Mouse (Mus musculus) urinary bladder, postnatal 10 days (tissue): ENCODE results near the gene Cntn4.

ENCODE experiments used
- DNase-seq: peaks from one replicate; pipeline ENCODE4 v3.0.0; 2022; ENCODE audit warnings: low spot score

The Cntn4 gene

DNA sequence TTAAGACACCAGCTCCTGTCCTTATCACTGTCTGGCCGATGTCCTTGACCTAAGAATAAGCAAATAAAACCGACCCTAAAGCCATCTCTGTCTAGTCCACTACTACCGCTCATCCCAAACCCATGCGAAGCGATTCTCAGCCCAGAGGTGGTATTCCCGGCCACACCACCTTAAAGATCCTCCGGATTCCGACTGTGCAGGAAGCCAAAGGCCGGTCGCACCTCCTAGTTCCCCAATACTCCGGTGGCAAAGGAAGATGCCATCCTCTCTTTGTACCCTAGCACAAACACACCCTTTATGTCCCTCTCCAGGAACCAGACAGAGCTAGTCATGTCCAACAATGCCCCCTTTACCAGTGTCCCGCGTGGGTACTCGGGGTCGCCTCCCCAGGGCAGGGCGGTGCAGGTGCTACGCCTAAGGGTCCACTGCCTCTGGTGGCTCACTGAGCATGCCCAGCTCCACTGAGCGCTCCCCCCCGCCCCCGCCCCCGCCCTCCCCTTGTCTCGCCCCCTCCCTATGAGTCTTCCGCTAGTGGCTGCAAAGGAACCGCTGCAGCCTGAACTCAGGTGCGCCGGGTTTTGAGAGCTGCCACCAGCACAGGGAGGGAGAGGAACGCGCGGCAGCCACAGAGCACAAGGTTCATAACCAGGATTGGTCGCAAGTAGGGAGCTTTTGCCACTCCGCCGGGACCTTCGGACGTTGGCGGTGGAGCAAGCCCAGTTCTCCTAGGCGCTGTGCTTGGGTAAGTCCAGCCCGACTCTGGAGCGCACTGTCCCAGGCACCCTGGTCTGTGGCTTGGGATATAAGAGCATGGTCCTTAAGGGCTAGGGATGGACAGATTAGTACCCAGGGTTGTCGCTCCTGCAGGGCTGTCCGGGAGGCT lies at the start of gene Cntn4:
Gene Cntn4, plus strand, starts transcription at position 512 of the 883 bp plus-strand sequence.
- no peak for DNase-seq

DNA sequence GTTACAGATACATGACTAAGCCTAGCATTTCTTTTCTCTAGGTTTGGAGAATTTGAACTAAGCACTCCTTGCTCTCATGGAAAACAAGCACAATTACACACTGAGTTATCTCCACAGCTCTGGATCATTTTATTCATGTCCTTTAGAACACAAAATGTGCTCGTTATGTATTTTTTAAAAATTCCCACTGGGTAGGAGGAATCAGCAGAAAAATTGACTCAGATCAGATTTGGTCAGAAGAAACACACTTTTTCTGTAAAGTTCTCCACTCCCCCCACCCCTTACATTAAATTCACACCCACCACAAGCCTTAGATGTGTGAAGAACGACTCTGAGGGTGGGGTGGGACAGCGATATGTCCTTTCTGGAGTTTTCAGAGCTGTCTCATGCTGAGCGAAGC lies 3.2 kb upstream of the Cntn4 start:
- no peak for DNase-seq

DNA sequence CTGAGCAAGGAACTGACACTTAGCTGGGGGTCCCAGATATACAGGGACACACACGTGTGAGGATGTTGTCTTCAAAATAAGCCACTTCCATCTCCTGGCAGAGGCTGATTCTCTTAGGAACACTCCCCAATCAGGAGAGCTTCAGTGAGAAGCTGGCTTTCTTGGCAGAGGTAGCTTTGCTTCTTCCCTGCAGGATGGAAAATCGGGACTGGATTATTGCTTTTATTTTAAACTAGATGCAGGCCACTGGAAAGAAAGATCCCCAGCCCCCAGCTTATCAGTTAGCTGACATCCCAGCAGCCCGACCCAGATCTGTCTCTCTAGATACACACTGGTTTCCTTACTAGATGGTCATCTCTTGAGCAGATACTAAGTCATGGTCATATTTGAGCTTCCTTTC lies 2.4 kb upstream of the Cntn4 start:
- no peak for DNase-seq

DNA sequence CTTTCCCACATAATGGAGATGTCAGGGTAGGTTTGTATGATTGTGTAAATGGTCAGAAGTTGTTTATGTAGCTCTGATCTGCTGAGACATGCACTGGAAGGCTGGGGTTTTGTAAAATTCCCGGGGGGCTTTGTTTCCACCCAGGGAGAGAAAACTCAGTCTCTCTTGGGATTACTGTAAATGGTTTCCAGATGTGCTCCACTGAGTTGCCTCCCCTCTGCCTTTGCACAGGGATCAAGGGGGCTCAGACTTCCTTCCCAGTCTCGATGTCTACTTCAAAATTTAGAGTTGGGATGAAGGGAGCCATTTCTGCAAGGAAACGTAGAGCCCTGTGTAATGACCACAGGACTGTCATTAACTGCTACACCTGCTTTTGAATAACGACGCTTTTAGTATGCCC lies 823 bp upstream of the Cntn4 start:
- DNase-seq, result no peak

DNA sequence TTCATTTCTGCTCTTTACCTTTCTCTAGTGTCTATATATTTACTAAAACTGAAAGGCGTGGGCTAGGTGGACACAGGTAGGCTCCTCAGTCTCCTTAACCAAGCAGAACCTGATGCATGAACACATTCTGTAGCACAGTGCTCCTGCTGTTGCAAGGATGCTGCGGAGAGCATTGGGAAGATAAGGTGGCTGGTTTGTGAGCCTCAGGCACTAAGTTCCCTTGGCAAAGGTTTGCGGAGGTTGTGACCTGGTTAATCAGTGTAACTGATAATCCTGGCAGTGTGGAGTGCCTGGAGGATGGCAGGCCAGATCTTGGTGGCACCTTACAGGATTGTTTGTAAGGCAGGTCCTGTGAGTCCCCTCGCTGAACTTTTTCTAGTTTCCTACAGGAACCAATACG lies 1.3 kb downstream of the Cntn4 start:
- DNase-seq, result no peak

DNA sequence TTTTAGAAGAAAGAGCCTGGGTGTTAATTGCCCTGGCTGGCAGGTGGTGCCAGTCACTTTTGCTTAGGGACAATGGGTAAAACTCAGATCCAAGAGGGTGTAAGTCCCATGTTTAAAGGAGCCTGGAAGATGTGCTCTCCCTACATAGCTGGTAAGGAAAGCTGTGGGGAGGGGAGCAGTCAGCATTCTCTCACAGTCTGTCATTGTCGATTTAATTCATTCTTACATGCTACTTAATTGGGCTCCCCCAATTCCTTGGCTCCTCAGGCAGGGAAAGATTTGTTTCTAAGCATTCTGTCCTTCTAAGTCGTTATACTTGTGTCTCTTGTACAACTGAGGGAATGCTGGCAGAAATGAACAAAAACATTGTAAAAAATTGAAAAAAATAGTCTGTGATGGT lies 4.0 kb downstream of the Cntn4 start:
- no peak for DNase-seq

DNA sequence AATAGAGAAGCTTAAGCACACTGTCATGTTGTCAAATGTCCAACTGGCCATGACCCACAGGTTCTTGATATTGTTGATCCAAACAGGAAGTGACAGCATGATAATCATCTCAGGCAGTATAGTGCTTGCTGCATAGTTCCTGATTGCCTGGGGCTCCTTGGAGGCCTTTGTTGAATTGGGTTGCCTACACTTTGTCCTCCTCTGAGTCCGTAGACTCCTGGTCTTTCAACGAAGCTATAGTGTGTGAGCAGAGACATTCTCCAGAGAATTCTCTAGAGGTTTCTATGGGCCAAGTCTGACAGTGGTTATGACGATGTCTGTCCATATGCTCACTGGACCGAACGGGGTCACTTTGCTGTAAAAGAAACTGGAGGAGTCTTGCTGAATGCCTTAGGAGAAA lies 5.8 kb downstream of the Cntn4 start:
- DNase-seq, result no peak

DNA sequence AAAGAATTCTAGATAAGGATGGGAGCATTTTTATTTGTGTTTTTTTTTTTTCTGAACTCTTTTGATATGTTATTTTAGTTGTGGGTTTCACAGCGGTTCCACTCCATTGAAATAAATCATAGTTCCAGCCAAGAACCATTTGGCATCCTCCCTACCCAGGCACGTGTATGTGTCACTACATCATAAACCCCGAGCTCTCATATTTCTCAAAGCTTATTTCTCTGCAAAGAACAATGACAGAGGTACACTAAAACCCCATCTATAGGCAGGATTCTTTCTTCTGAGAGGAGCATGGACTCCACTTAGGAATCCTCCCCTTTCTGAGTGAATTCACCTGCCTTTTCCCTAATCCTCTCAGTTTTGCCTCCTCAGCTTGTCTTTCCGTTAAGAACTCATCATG lies 6.7 kb downstream of the Cntn4 start:
- DNase-seq, result no peak

DNA sequence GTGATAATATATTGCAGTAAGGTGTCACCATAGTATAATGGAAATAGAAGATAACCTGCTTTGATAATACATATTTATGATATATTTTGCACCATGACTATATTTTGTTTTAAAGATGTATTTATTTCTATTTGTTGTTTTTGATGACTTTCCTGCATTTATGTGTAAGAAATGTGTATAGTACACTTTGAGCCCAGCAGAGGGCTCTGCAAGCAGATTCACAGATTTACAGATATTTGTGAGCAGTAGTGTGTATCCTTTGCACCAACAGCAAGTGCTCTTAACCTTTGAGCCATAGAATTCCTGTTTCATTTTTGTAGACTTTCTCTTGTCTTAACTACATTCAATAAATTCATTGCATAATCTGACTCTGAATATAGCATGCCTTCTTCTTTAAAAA lies 10.7 kb downstream of the Cntn4 start:
- no peak for DNase-seq

DNA sequence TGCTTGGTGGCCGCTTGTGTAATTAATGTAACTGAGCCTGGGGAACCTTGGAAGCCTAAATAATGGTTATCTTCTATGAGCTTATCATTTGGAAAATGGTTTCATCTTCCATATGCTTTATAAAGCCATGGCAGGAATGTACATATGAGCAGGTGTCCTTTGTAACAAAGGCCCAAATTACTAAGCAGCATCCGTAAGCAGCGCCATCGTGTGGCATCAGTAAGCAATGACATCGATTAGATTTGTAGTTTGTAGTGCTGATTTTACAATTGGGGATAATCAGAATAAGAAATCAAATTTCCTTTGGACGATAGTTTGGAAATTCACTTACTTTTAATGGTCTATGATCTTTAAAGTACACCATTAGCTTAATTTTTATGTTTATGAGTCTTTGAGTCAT lies 64.6 kb downstream of the Cntn4 start:
- DNase-seq, result no peak

DNA sequence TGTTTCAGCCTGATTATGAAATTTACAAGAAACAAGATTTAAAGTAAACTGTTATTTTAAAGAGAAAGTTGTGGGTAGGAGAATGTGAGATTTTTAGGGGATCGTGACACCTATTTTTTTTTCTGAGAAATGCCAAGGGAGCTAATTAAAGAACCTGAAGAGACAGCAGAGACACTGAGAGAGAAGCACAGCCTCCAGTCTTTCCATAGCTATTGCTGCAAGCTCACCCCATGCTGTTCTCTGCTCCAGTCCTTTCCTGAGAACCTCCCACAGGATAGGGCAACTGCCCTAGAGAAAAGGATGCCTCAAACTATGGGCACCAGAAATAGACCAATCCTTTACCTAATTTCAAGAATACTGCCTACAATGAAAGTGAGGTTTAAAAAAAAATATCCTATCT lies 103.2 kb downstream of the Cntn4 start:
- DNase-seq, result no peak

DNA sequence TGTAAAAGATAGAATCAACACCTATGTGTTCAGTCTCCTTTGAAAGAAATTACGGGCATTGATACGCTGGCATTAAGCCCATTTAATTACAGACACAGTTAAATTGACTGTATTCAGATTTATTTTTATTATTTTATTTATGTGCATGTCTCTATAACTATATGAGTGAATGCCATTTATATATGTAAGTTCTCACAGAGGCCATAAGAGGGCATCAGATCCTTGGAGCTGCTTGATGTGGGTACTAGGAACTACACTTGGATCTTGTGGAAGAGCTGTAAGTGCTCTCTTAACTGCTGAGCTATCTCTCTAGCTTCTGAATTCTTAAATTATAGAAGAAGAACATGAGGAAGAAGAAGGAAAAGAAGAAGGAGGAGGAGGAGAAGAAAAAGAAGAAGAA lies 111.0 kb downstream of the Cntn4 start:
- no peak for DNase-seq

DNA sequence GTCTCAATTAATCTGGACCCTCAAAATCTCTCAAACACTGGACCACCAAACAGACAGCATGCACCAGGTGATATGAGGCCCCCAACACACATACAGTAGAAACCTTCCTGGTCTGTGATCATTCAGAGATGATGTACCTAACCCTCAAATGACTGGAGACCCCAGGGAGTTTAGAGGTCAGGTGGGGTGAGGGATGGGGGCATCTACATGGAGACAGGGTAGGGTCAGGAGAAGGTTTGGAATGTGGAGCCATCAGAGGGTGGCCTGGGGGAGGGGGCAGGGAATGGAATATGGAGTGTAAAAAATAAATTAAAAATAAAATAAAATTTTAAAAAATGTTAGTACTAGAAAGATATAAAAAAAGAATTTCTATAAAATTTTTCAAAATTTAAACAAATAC lies 157.6 kb downstream of the Cntn4 start:
- DNase-seq, result no peak

DNA sequence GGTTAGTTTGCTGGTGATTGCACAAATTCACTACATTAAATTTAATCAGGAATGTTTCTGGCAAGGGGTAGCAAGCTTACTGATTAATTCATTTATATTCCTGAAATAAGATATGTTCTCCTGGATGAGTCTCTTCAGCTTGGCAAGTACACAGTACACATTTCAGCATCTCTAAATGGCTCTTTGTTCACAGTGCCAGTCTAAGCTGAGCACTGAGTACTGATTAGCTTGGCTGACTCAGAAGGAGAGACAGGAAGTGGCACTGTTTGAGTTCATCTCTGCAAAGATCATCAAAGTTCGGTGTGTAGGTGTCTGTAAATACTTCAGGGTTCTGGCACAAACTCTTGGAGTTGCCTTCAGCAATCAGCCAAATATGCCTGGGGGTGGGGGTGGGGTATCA lies 169.8 kb downstream of the Cntn4 start:
- DNase-seq, result no peak

DNA sequence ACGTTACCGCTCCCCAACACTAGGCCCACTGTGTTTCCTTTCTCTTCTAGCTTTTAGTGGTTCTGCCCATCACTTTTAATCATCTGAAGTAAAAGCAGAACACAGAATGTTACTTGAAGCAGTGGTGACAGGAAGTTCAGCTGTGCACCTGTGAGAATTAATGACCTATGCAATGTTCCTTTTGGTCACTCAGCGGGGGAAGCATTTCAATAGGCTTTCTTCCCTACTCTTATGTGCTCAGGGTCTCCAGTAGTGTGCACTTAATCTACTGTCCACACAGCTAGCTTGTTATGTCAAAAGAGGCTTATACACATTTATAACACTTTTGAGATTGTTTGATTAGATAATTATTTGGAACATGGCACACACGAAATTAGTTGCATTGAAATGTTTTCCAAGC lies 215.4 kb downstream of the Cntn4 start:
- DNase-seq, result no peak

DNA sequence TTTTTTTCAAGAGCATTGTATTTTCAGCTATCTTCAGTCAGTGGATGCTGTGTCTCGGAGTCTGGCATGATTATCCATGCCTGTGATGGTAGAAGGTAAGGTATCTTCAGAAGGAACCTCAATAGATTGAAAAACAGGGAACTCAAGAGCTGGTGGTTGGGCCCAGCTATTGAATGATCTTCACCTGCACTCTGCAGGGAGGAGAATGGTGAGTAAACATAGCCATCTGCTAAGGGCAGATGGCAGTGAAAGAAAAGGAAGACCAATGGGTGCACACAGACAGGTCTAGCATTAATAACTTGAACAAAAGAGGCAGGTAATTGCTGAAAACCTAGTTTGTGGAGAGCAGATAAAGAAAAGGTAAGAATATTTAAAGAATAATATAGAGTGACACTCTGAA lies 261.0 kb downstream of the Cntn4 start:
- DNase-seq, result no peak

DNA sequence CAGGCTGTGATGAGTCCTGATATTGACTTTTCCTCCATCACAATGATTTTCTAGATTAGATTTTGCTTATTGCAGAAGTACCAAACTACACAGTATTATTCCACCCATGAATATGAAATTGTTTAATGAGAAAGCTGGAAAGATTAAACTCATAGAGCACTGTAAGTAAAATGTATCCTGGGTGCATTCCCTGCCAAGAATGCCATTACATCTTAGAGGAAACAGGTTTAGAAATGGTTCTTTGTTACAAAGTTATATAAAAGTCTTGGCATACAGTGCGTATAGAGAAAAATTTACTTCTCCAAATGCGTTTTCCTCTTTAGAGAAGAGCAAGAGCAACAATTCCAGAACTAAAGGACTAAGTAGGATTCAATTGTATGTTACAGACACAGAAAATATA lies 261.8 kb downstream of the Cntn4 start:
- no peak for DNase-seq

DNA sequence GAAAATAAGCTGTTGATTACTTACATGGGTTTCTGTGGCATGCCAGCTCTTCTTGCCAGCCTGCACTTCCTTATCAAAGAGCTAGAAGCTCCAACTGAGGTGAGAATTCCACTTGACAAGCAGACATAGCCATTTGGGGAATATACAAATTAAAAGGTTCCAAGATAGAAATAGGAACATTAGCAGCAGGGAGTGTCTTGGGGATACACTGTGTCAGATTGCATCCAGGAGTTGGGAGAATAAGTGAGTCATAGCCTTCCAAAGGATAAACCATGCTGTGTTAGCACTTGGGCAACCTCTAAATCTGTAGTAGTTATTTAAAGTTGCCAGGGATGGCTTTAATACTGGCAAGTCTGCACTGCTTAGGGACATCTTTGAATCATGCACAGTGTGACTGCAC lies 263.1 kb downstream of the Cntn4 start:
- no peak for DNase-seq

DNA sequence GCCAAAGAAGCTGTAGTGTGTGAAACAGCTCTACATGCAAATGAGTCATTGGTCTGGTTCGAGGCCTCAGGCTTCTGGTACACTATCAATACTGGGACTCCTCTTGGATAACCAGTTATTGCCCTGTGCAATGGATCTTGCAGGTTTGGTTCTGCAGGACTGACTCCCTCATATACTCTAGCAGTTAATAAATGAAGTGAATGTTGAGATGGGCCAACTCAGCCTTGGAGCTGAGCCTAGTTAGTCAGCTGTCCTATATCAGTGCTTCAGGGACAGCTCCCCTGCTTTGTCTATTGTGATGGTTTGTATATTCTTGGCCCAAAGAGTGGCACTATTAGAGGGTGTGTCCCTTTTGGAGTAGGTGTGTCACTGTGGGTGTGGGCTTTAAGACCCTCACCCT lies 314.0 kb downstream of the Cntn4 start:
- DNase-seq, result no peak

DNA sequence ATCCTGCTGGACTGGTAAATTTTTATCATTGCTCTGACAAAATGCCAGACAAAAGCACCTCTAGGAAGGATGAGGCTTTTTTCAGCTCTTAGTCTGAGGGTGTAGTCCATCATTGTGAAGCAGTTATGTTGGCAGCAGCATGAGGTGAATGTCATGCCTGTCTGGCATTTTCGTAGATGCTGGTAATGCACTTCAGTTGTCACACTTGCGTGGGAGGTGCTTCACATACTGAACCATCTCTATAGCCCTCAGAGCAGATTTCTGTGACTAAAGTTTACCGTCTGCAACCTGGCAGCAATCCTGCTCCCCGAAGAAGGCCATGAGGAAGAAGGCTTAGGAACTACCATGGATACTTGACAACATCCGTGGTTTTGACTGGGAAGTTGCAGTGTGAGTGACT lies 335.6 kb downstream of the Cntn4 start:
- no peak for DNase-seq

DNA sequence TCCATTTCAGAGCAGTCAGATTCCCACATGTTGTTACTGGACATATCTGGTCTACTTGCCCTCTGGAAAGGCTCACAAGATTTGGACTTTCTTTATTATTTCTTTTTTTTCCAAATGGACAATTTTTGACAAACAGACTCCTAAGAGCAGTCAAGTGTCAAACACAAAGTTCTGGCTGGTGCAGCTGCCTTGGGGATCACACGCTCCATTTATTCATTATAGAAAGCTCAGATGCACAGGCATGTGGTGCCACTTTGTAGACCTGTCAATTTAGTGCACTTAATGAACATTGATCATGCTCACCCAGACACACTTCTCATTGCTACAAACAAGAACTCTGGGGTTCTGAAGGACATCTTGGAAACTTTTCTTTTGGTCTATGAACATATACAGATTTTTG lies 337.7 kb downstream of the Cntn4 start:
- DNase-seq, result no peak

DNA sequence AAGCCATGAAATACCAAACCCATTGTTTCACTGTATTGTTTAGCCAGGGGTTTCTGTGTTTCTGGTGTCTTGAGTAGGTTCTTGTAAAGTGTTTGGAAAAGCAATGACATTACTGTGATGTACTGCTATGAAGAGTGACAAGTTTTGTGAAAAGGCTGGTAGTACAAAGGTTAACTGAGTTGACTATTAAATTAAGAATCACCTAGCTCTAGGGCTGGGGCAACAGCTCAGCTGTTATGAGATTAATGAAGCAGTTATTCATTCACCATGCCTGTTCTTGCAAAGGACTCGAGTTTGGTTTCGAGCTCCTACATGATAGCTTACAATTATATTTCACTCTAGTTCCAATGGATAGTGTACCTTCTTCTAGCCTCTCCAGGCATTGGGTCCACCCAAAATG lies 371.4 kb downstream of the Cntn4 start:
- DNase-seq, result no peak

DNA sequence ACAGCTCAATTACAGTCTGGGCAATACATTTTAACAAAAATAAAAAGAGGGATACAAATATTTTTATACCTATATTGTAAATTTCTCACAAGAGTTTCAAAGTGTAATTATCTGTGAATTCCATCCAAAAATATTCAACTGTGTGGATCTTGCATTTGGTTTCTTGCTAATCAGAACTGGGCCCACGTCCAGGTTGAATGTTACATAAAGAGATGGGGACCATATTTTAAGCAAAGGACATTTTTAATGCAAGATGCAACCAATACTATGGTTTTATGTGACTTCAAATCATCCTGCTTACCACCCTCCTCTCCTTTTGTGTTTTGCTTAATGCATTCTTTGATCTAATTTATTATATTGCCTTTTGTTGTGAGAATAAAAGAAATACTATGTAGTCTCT lies 378.7 kb downstream of the Cntn4 start:
- no peak for DNase-seq

DNA sequence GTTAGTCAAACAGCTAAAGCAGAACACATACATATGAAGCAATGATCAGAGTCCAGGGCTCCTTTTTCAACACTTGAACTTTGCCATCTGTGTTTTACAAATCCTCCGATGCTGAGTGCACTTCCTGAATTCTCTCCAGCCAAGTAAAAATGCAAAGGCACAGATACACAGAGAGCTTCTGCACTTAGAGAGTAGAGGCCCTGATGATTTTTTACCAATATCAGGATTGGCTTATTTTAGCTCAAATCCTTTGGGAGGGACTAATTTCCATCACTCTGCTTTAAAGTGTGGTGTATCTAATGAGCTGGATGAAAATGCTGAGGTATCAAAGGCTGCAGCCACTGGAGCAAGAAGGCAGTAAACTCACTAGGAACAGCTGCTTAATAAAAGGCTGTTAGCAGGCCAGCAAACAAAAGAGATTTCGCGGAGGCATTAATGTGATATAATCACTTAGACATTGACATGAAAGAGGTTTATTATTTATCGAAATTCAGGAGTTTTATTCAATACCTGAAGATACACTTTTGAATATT lies 400.7 kb downstream of the Cntn4 start:
- DNase-seq, result no peak
